Mouse (Mus musculus) C2C12 (cell line): ENCODE data around the gene Atp8b2. TPM values are rescaled to one million over a fixed set of nuclear protein-coding genes. Genes with fewer than 3 reads are reported as not detected.

ENCODE experiments used
- H3K27me3 ChIP-seq: one replicate; pipeline ENCODE4 v1.6.1; 2011; ENCODE audit not compliant: control insufficient read depth, insufficient read depth, insufficient read length
- H3K36me3 ChIP-seq: one replicate; pipeline ENCODE4 v1.6.1; 2011; ENCODE audit not compliant: control insufficient read depth, insufficient read depth
- H3K4me3 ChIP-seq: one replicate; pipeline ENCODE4 v1.5.1; 2011; ENCODE audit warnings: mild to moderate bottlenecking, control low read depth; ENCODE audit not compliant: poor library complexity, insufficient read depth, severe bottlenecking
- H3K79me2 ChIP-seq: one replicate; pipeline ENCODE4 v1.6.1; 2011; ENCODE audit not compliant: control insufficient read depth, insufficient read depth
- H3K79me3 ChIP-seq: one replicate; pipeline ENCODE4 v1.6.1; 2011; ENCODE audit warnings: low read depth, control low read depth
- H3ac ChIP-seq: one replicate; pipeline ENCODE3; 2011; ENCODE audit warnings: low read depth; ENCODE audit not compliant: control insufficient read depth, insufficient read length
- CEBPB ChIP-seq: IDR thresholded peaks from one replicate; pipeline ENCODE4 v1.6.1; 2011; ENCODE audit warnings: low read depth, mild to moderate bottlenecking, control low read depth, moderate library complexity
- CTCF ChIP-seq: IDR thresholded peaks from one replicate; pipeline ENCODE4 v1.5.1; 2011; ENCODE audit not compliant: control insufficient read depth, insufficient read depth, insufficient read length
- FOSL1 ChIP-seq: IDR thresholded peaks from one replicate; pipeline ENCODE4 v1.8.0; 2011; ENCODE audit warnings: mild to moderate bottlenecking, low read length; ENCODE audit not compliant: poor library complexity, insufficient read depth, severe bottlenecking
- MAX ChIP-seq: IDR thresholded peaks from one replicate; pipeline ENCODE4 v1.6.1; 2011; ENCODE audit warnings: mild to moderate bottlenecking, control low read depth
- MYOD1 ChIP-seq: IDR thresholded peaks from one replicate; pipeline ENCODE4 v1.6.1; 2011; ENCODE audit warnings: low read depth; ENCODE audit not compliant: control insufficient read depth, insufficient read length
- MYOG ChIP-seq: IDR thresholded peaks from one replicate; pipeline ENCODE4 v1.6.1; 2011; ENCODE audit not compliant: control insufficient read depth, insufficient read length; ENCODE audit errors: extremely low read depth
- USF1 ChIP-seq: IDR thresholded peaks from one replicate; pipeline ENCODE4 v1.6.1; 2011; ENCODE audit warnings: low read depth, mild to moderate bottlenecking, control low read depth, moderate library complexity
- polyA plus RNA-seq: library from polyadenylated mRNA; unstranded; fragments of >200 nt; fragmentation: generic; extraction: Trizol; gene quantifications from one replicate; pipeline ENCODE4 v1.2.1, GENCODE M21; 2012; ENCODE audit warnings: missing spikeins

Gene Atp8b2
- polyA plus RNA-seq, 1 experiment: 26.8 TPM

DNA sequence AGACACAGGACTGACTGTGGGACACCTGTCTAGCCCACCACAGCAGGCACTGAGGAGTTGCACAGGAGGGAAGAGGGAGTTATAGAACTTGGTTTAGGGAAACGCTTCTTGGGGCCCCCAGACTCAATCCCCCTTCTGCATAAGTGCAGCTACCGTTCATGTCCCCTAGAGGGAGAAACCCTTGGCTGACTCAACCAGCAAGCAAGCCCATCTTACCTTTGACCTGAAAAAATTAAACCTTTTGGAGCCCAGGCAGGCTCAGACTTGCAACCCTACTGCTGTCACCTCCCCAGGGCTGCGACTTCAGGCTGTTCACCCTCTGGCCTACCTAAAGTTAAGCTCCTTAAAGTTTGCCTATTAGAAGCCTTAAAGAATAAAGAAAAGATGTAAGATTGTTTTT is 45.9 kb downstream of the Atp8b2 start:
- no peaks in the 10 kb centered on the region for H3K36me3 ChIP-seq
- H3K4me3 ChIP-seq: no peak overlapping the region
- no peaks in the 10 kb centered on the region for H3K79me3 ChIP-seq
- no peaks in the 10 kb centered on the region for H3K79me2 ChIP-seq
- no peak overlapping the region for H3ac ChIP-seq
- H3K27me3 ChIP-seq: no peaks in the 10 kb centered on the region
- TF ChIP-seq FOSL1 (no peak), MYOD1 (no peak), CEBPB (no peak), CTCF (no peak), MAX (no peak), MYOG (no peak), USF1 (no peak)

- H3K79me3 ChIP-seq: no peaks in the 10 kb centered on the region
- peaks cover 4% of the 10 kb centered on the region for H3K79me2 ChIP-seq
- TF ChIP-seq FOSL1: no peak
- TF ChIP-seq MYOD1: no peak
- no peak for TF ChIP-seq CEBPB
- TF ChIP-seq USF1: no peak
- TF ChIP-seq CTCF: no peak
- TF ChIP-seq MAX: no peak
- no peak for TF ChIP-seq MYOG
- no peak overlapping the region for H3K4me3 ChIP-seq
- H3K27me3 ChIP-seq: no peaks in the 10 kb centered on the region
- no peak overlapping the region for H3ac ChIP-seq
- no peaks in the 10 kb centered on the region for H3K36me3 ChIP-seq
These were observed 46.7 kb downstream of the Atp8b2 start for GRCm38 (mm10) chr3:89916622-89917021.

DNA sequence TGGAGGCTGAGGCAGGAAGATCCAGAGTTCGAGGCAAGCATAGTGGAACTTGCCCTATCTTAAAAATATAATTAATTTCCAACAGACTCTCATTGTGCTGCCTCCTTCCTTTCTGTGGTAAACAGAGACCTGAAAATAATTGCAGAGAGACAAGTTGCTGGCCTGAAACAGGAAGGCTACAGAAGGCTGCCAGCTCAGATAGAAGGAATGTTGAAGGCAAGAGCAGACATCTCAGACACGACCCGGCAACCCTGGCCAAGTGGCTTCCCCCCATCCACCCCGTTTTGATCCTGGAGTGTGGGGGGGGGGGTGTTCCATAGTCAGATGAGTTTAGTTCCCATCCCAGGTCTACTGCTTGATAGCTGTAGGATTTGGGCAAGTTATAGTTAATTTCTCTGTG is 48.6 kb downstream of the Atp8b2 start:
- no peak overlapping the region for H3K4me3 ChIP-seq
- no peaks in the 10 kb centered on the region for H3K36me3 ChIP-seq
- H3ac ChIP-seq: no peak overlapping the region
- H3K79me2 ChIP-seq: peaks cover 10% of the 10 kb centered on the region
- TF ChIP-seq USF1 (no peak), CTCF (no peak), CEBPB (no peak), FOSL1 (no peak), MYOD1 (no peak), MYOG (no peak), MAX (no peak)
- no peaks in the 10 kb centered on the region for H3K79me3 ChIP-seq
- no peaks in the 10 kb centered on the region for H3K27me3 ChIP-seq

DNA sequence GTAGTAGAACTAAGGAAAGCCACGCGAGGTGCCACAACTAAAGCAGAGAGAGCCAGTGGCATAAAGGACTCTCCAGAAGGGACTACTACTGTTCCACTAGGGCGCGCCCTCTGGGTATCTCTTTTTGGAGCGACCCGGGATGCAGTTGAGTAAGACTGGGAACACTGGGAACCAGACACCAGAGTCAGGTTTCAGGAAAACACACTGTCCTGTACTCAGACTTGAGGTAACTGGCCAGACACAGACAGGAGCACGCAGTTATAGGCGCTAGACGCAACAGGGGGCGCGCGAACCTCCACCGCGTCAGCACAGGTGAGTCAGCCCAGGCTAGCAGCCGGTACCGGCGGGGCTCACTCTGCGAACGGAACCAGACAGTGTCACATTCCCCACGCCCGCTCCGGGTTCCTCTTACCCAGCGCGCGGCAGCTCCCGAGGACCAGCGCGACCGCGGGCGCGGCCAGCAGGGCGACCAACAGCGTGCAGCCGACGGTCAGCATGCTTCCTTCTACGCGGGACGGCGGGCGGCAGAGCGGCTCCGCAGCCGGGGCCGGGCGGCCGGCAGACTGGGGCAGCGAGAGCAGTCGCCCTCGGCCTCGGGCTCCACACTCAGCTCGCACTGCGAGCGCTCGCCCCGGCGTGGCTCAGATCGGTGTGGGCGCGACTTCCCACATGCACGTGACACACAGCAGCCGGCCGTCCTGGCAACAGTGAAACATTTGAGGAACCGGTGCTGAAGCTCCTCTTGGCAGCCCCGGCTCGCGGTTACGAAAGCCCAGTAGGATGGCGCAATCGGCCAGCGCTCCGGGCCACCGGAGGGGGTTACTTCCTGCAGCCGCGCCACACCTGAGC is 50.5 kb downstream of the Atp8b2 start, which contains the start of gene Il6ra:
Gene Il6ra, minus strand, starts transcription at position 654 of the 849 bp plus-strand sequence.
- Histone ChIP-seq H3K79me2 (peaks cover 21% of the 10 kb centered on the region), H3ac (peak within 1 kb of the TSS; percentile 72), H3K36me3 (no peaks in the 10 kb centered on the region), H3K4me3 (peak within 1 kb of the TSS; percentile 34), H3K79me3 (no peaks in the 10 kb centered on the region), H3K27me3 (no peaks in the 10 kb centered on the region)
- TF ChIP-seq USF1: peak; percentile 76
- TF ChIP-seq CEBPB: peak; percentile 88
- TF ChIP-seq MAX: peak; percentile 25
- peak; percentile 4 for TF ChIP-seq CTCF
- TF ChIP-seq FOSL1: no peak

- no peak overlapping the region for H3K4me3 ChIP-seq
- TF ChIP-seq USF1 (no peak), CTCF (no peak), MYOG (no peak), MYOD1 (no peak), FOSL1 (no peak), CEBPB (no peak)
- no peak overlapping the region for H3ac ChIP-seq
- peaks cover 21% of the 10 kb centered on the region for H3K79me2 ChIP-seq
- no peaks in the 10 kb centered on the region for H3K79me3 ChIP-seq
- no peaks in the 10 kb centered on the region for H3K27me3 ChIP-seq
- H3K36me3 ChIP-seq: no peaks in the 10 kb centered on the region
These were observed 51.2 kb downstream of the Atp8b2 start for GRCm38 (mm10) chr3:89912108-89912542.

DNA sequence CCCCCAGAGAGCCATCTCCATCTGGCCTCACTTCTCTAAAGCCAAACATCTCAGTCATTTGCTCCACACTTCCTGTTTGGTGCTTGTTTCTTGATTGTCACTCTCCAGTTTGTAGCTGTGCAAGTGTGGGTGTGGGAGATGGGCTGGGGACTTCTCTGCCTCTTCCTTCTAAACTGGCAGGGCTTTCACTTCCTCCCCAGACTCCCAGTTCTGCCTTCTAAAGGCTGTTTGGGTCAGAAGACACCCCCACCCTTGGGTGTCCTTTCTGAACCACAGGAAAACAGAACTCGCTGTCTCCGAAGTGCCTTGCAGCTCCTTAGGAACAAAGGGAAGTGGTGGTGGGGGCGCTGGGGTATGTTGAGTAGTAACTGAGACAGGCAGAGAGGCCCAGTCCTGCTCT is 52.1 kb downstream of the Atp8b2 start:
- no peak for TF ChIP-seq USF1
- TF ChIP-seq MAX: no peak
- TF ChIP-seq CEBPB: no peak
- no peak for TF ChIP-seq CTCF
- no peak for TF ChIP-seq MYOD1
- no peak for TF ChIP-seq MYOG
- TF ChIP-seq FOSL1: no peak
- Histone ChIP-seq H3K79me2 (peaks cover 21% of the 10 kb centered on the region), H3ac (no peak overlapping the region), H3K36me3 (no peaks in the 10 kb centered on the region), H3K4me3 (no peak overlapping the region), H3K79me3 (no peaks in the 10 kb centered on the region), H3K27me3 (no peaks in the 10 kb centered on the region)
